Mouse (Mus musculus): ENCODE results near the gene Cd63. TPM values are rescaled to one million over a fixed set of nuclear protein-coding genes. Genes with fewer than 3 reads are reported as not detected.

The Cd63 gene
- polyA plus RNA-seq (2012; ENCODE audit: insufficient read depth, insufficient read length, low replicate concordance, missing spikeins), result not detected in 2 replicates

DNA sequence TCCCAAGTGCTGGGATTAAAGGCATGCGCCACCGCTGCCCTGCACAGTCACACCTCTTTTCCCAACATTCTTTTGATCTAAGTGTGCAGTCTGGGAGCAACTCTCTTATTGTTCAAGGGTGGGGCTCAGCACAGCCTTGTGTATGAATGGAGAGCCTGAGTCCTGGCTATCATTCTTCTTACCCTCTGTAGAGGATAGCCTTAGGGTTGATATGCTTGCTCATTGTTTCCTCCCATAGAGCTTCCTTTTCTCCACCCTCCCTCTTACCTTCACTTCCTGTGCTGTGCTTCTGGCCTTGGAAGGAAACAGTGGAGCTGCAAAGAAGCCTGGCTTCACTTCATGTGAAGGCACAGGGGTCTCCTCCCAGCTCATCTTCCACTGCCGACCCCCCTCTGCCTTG is at the start of gene Cd63:
Gene Cd63, plus strand, starts transcription at position 292 of the 400 bp plus-strand sequence.
- TF ChIP-seq CTCF (IDR thresholded peaks at IDR 0.05; ENCODE audit: insufficient read depth, low read depth, low read length) (no peak), POLR2A (IDR thresholded peaks at IDR 0.05; ENCODE audit: insufficient read depth, low read depth, low read length) (no peak)
- Histone ChIP-seq H3K27ac (ENCODE audit: insufficient read depth, low read depth, low read length) (no peak within 1 kb of the TSS), H3K4me3 (ENCODE audit: insufficient read depth, low read depth, low read length) (no peak within 1 kb of the TSS), H3K4me1 (ENCODE audit: control insufficient read depth, insufficient read depth, low read length) (peaks cover 7% of the 10 kb centered on the region)
- 92% methylated on average over 3 of the region's 3 CpGs for WGBS

DNA sequence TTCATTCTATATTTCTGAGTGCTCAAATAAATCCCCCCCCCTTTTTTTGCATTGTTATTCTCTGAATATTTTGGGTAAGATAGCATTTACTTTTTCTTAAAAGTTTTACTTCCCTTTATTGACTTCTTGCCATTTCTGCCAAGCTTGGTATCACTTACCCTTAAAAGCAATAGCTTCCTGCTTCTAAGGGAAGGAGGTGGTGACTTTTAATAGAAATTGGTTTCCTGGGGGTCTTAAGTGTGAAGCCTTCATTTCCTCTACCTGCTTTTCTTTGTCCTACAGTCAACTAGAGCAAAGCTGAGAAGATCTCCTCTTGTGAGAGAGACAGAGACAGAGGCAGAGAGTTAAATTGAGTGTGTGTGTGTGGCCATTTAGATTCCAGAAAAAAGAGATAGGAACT is 39.6 kb upstream of the Cd63 start:
- Histone ChIP-seq H3K27ac (ENCODE audit: insufficient read depth, low read depth, low read length) (no peak overlapping the region), H3K4me3 (ENCODE audit: insufficient read depth, low read depth, low read length) (no peak overlapping the region), H3K4me1 (ENCODE audit: control insufficient read depth, insufficient read depth, low read length) (no peaks in the 10 kb centered on the region)
- TF ChIP-seq POLR2A (IDR thresholded peaks at IDR 0.05; ENCODE audit: insufficient read depth, low read depth, low read length), result no peak
- no peak for TF ChIP-seq CTCF (IDR thresholded peaks at IDR 0.05; ENCODE audit: insufficient read depth, low read depth, low read length)

DNA sequence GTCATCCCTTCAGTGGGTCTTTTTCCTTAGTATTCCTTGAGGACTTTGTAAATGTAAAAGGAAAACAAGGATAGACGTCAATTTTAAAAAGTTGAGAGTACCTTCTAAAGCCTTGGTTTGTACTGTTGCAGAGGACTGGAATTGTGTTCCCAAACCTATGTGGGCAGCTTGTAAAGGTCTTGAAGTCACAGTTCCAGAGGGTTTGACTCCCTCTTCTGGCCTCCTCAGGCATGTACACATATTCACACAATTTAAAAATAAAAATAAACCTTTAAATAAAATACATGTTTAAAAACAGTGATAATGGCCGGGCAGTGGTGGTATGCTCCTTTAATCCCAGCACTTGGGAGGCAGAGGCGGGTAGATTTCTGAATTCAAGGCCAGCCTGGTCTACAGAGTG is 34.7 kb upstream of the Cd63 start:
- WGBS, result 83% methylated on average over 3 of the region's 3 CpGs

DNA sequence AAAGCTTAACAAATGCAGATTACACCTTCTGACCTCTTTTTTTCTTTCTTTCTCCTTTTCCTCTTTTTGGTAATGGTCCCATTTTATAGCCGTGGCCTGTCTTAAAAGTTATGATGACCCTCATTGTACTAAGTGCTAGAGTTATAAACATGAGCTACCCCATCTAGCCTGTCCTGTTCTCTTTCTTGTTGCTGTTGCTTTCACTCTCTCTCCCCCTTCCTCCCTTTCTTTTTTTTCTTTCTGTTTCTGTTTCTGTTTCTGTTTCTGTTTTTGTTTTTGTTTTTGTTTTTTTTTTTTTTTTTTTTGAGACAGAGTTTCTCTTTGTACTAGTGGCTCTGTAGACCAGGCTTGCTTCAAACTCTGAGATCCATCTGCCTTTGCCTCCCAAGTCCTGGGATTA is 34.3 kb upstream of the Cd63 start:
- no peak overlapping the region for H3K27ac ChIP-seq (ENCODE audit: insufficient read depth, low read depth, low read length)

More for the DNA sequence above, 34.7 kb upstream of the Cd63 start:
- no peak overlapping the region for H3K4me3 ChIP-seq (ENCODE audit: insufficient read depth, low read depth, low read length)
- TF ChIP-seq POLR2A (IDR thresholded peaks at IDR 0.05; ENCODE audit: insufficient read depth, low read depth, low read length), result no peak
- TF ChIP-seq CTCF (IDR thresholded peaks at IDR 0.05; ENCODE audit: insufficient read depth, low read depth, low read length), result no peak
- H3K4me1 ChIP-seq (ENCODE audit: control insufficient read depth, insufficient read depth, low read length), result 0 out of 2 replicates have a peak, but pooled peaks cover 2% of the 10 kb centered on the region
- H3K27ac ChIP-seq (ENCODE audit: insufficient read depth, low read depth, low read length), result no peak overlapping the region

DNA sequence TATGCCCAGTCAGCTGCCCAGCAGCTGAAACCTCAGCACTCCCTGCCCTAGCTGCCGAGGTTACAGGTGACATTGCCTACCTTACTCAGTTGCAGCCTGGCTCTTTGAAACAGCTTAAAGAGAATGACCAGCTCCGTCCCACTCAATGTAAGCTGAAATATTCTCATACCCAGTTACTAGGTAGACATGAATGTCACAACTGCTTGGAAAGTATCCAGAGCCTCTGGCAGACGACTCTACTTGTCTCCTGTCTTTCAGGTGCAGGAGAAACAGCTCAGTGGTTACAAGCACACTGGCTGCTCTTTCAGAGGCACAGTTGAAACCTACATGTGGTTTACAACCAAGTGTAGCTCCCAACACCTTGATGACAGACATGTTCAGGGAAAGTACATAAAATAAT is 30.4 kb upstream of the Cd63 start:
- Histone ChIP-seq H3K4me1 (ENCODE audit: control insufficient read depth, insufficient read depth, low read length) (0 out of 2 replicates have a peak, but pooled peaks cover 2% of the 10 kb centered on the region), H3K4me3 (ENCODE audit: insufficient read depth, low read depth, low read length) (no peak overlapping the region), H3K27ac (ENCODE audit: insufficient read depth, low read depth, low read length) (no peak overlapping the region)
- TF ChIP-seq CTCF (IDR thresholded peaks at IDR 0.05; ENCODE audit: insufficient read depth, low read depth, low read length), result no peak
- TF ChIP-seq POLR2A (IDR thresholded peaks at IDR 0.05; ENCODE audit: insufficient read depth, low read depth, low read length), result no peak
- WGBS, result 81% methylated on average over 3 of the region's 3 CpGs

More for the DNA sequence above, 34.3 kb upstream of the Cd63 start:
- 96% methylated on average over 1 of the region's 1 CpGs for WGBS
- 0 out of 2 replicates have a peak, but pooled peaks cover 2% of the 10 kb centered on the region for H3K4me1 ChIP-seq (ENCODE audit: control insufficient read depth, insufficient read depth, low read length)
- TF ChIP-seq CTCF (IDR thresholded peaks at IDR 0.05; ENCODE audit: insufficient read depth, low read depth, low read length) (no peak), POLR2A (IDR thresholded peaks at IDR 0.05; ENCODE audit: insufficient read depth, low read depth, low read length) (no peak)
- no peak overlapping the region for H3K4me3 ChIP-seq (ENCODE audit: insufficient read depth, low read depth, low read length)

DNA sequence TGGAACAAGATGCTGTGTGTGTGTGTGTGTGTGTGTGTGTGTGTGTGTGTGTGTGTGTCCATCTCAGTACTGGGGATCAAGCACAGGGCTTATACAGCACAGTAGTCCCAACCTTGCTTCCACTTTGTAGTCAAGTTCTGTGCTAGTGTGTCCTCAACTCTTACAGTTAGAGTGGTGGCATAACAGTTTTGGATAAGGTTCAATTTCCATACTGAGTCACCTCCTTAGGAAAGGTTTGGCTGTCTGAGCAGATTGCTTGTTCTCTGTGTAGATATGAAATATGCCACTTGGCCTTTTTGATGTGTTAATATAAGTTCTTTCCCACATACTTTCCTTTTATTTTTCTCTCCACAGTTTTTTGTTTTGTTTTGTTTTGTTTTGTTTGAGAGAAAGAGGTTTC is 22.5 kb upstream of the Cd63 start:
- no peak overlapping the region for H3K27ac ChIP-seq (ENCODE audit: insufficient read depth, low read depth, low read length)
- H3K4me1 ChIP-seq (ENCODE audit: control insufficient read depth, insufficient read depth, low read length), result no peaks in the 10 kb centered on the region
- H3K4me3 ChIP-seq (ENCODE audit: insufficient read depth, low read depth, low read length), result no peak overlapping the region
- TF ChIP-seq POLR2A (IDR thresholded peaks at IDR 0.05; ENCODE audit: insufficient read depth, low read depth, low read length), result no peak
- no peak for TF ChIP-seq CTCF (IDR thresholded peaks at IDR 0.05; ENCODE audit: insufficient read depth, low read depth, low read length)

DNA sequence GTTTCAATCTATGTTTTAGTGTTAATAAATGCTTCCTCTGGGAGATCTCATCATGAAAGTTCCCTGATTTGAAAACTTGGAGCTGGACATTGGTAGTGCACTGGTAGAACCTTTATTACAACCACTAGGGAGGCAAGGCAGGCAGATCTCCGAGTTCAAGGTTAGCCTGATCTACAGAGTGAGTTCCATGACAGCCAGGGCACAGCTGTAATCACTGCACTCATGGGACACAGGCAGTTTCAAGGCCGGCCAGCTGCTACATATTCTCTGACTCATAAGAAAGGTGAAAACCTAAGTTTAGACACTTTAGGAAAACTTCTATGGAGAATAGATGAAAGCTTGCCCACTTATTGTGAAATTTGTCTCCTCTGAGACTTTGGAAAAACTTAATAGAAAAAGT is 22.0 kb upstream of the Cd63 start:
- Histone ChIP-seq H3K4me3 (ENCODE audit: insufficient read depth, low read depth, low read length) (no peak overlapping the region), H3K4me1 (ENCODE audit: control insufficient read depth, insufficient read depth, low read length) (no peaks in the 10 kb centered on the region), H3K27ac (ENCODE audit: insufficient read depth, low read depth, low read length) (no peak overlapping the region)
- no peak for TF ChIP-seq POLR2A (IDR thresholded peaks at IDR 0.05; ENCODE audit: insufficient read depth, low read depth, low read length)
- TF ChIP-seq CTCF (IDR thresholded peaks at IDR 0.05; ENCODE audit: insufficient read depth, low read depth, low read length), result no peak
- 84% methylated on average over 2 of the region's 2 CpGs for WGBS

DNA sequence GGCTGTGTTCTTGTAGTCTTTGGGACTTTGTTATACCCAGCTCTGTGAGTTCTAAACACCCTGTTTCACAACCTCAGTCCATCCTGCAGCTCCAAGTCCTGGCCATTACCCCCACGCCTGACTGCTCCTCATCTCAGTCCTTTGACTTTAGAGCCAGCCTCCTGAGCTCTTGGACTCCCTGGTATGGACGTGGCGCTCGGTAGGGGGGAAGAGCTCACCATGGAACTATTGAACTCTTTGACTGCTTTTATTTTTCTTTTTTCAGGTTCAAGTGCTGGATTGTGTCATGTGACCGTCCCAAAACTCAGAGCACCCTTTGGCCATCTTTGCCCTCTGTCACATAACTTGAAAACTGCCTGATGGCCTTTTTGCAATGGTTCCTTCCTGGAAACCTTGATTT is 18.7 kb upstream of the Cd63 start:
- no peaks in the 10 kb centered on the region for H3K4me1 ChIP-seq (ENCODE audit: control insufficient read depth, insufficient read depth, low read length)
- no peak overlapping the region for H3K4me3 ChIP-seq (ENCODE audit: insufficient read depth, low read depth, low read length)
- TF ChIP-seq CTCF (IDR thresholded peaks at IDR 0.05; ENCODE audit: insufficient read depth, low read depth, low read length), result no peak
- TF ChIP-seq POLR2A (IDR thresholded peaks at IDR 0.05; ENCODE audit: insufficient read depth, low read depth, low read length), result no peak
- H3K27ac ChIP-seq (ENCODE audit: insufficient read depth, low read depth, low read length), result no peak overlapping the region
- WGBS, result 79% methylated on average over 5 of the region's 5 CpGs

DNA sequence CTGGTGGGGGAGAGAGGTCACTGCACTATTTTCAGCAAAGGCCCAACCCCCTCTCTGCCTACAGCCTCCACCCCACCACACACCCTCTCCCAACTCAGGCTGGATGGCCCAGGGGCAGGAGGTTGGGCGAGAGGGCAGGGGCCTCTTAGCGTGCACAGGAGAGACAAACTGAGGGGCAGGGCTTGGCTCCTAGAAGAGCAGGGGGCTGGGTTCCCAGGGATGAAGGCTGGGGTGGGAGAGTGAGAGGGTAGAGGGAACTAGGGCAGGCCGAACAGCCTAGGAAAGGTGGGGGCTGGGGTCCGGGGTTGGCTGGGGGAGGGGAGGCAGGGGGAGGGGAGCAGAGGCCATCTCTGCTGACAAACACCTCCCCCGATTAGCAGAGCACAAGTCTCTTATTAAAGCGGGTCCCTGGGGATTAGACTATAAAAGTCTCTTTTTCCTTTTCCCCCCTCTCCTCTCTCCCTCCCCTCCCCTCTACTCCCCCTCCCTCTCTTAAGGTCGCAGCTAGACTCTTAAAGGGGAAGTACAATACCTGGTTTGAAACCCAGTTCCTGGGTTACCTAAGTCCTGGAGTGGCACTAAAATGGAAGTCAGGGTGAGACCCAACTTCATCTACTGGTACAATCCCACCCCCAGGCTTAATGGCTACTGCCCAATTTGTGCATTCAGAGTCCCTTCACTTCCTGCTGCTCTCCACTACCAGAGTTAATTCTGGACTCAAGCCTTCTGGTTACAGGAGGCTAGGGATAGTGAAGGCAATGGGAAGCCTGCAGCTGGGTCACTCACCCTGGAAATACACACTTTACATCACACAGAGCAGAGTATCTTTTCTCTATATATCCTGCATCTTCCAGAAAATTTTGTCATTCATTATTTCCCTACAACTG is 11.6 kb upstream of the Cd63 start:
- H3K4me3 ChIP-seq (ENCODE audit: insufficient read depth, low read depth, low read length), result peak overlapping the region; percentile 22
- 4% methylated on average over 7 of the region's 7 CpGs for WGBS
- no peak for TF ChIP-seq POLR2A (IDR thresholded peaks at IDR 0.05; ENCODE audit: insufficient read depth, low read depth, low read length)
- TF ChIP-seq CTCF (IDR thresholded peaks at IDR 0.05; ENCODE audit: insufficient read depth, low read depth, low read length), result no peak
- peaks cover 17% of the 10 kb centered on the region for H3K4me1 ChIP-seq (ENCODE audit: control insufficient read depth, insufficient read depth, low read length)
- H3K27ac ChIP-seq (ENCODE audit: insufficient read depth, low read depth, low read length), result 0 out of 2 replicates have a peak overlapping the region, but pooled peaks have one; percentile 19
